Mouse (Mus musculus) kidney, postnatal 25 days (tissue): ENCODE results near the gene Pcna.

Experiments used
- DNase-seq, 2 experiments: peaks; one replicate each; pipeline ENCODE4 v3.0.0; 2021; ENCODE audit warnings: mixed read lengths in 2 of 2

Pcna gene

GRCm38 (mm10) chr2:132232413-132232945 lies 20.6 kb downstream of the Pcna start:
- DNase-seq = no peak

DNA sequence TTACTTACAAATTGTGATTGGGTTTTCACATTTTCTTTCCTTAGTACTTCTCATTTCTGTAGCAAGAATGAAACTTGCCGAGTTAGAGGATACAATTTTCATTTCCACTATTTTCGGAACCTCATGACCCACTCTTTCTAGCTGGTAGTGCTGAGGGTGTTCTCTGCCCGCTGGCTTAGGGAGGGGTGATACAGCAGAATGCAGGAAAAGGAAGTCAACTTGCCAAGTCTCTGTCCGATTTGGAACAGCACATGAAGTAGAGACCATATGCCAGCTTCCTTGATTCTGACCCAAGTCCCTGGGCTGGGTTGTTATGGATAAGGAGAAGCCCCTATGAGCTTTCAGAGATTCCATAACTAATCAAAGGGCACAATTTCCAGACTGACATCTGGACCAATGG lies 28.8 kb downstream of the Pcna start:
- no peak for DNase-seq

DNA sequence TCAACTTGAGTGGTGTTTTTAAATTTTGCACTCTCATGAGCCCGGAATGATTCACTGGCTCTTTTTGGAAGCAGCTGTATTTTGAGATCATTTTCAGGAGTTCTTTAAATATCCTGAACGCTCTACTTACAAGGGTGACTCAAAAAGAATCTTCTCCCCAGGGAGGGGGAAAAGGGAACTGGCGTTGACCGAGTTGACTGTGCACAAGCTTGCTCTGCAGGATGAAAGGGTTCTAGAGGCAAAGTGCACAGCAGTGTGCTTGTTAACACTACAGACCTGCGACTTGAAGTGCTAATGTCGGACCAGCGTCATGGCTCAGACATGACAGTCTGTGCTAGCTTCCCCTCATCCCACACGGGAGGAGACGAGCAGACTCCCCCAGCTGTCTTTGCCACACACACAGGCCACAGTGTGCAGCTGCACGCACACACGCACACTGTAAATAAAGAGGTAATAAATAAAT lies 31.5 kb downstream of the Pcna start:
- no peak for DNase-seq

GRCm38 (mm10) chr2:132211995-132212656 lies 41.0 kb downstream of the Pcna start:
- DNase-seq = no peak

DNA sequence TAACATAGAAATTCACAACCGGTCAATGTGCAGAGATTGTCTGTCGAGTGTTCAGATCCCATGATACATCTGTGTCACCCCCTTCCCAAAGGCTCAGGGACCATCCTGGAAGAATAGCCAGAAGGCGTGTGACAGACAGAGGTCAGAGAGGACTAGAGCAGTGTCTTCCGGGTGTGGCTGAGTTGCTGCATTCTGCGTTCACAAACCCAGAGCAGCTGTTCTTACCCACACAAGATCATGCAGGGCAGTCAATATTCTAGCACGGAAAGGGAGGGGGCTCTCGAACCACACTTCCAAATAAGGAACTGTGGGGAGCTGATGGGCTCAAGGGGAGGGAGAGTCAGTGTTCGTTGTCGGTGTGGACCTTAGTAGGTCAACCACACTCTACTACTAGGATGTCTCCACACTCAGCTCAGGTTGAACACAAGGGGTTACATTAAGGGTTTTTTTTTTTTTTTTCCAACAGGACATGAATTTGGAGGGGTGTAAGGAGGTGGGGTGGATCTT lies 42.3 kb downstream of the Pcna start:
- DNase-seq = no peak

DNA sequence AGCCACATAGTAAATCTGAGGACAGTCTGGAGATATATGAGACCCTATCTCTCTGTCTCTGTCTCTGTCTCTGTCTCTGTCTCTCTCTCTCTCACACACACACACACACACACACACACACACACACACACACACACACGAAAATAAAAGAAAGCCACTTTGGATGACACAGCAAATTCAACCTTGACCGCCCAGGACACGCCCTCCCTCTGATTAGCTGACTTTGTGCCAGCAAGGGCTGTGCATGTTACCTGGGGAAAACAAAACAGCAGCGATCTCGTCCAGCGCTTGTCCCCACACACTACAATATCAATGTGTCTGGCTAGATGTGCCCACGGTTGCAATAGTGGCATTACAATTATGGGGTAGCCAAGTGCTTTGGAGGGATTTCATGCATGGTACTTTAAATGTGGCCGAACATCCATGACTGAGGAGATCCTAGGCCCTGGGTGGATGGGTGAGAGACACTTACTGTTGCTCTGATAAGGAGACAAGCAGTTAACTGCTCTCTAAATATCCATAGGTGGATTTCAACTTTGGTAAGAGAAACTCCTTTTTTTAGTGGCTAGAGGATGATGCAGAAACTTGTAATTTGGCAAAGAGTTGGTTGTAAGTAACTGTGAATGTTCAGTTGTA lies 44.8 kb downstream of the Pcna start:
- peak in 1 of 2 experiments; percentile 3 for DNase-seq

DNA sequence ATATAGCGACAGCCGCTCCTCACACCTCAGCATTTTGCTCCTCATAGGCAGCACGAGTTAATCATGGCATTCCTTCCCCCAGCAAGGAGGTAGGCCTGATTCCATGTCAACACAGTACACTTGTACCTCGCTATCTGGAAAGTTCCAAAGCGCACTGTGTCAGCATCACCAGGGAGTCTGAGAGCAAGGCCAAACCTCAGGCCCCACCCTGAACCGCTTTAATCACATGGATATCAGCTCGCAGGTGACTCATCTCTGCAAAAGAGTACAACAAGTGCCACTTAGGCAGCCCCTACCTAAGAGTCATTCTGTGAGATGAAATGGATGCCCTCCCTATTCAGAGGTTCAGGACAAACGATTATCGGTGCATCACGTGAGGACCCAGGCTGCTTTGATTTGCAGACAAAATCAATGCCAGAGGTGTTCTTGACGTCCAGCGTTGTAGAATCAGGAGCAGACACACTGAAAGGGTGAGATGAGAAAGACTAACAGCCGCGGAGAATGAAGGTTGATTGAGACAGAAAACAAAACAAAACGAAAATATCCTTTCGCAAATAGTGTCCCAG lies 46.7 kb downstream of the Pcna start:
- DNase-seq = no peak

GRCm38 (mm10) chr2:132205549-132205948 lies 47.6 kb downstream of the Pcna start:
- no peak for DNase-seq

DNA sequence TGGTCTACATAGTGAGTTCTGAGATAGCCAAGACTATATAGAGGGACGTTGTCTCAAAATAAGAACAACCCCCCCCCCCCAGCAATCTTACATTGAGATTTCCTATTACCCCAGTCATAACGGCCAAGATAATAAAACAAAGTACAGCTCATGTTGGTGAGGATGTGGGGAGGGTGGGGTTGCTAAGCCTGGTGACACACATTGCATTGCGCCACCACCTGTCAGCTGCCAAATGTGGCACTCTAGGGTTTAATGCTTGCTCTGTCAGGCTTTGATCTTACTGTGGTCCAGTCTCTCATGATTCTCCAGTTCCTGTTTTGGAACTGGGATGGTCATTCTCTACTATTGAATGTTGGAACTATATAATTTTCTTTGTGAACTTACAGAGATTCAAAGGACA lies 49.3 kb downstream of the Pcna start:
- no peak for DNase-seq

DNA sequence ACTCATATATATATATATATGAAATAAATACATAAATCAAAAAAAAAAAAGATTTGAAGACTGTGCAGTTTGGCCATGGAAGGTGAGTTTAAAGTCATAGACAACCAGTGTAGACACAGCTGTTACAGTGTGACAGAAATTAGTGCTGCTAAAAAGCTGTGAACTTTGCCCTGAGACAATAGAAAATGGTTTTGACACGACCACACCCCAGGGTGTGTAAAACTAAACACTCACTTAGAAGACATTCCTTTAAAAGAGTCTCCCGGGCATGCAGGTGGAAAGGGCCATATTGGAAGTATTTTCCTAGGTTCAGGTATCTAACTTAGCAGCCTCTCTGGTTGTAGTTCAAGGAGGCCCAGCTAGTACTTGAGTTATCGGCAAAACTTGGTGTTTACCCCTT lies 49.9 kb downstream of the Pcna start:
- DNase-seq = no peak
